Mouse (Mus musculus): ENCODE measurements around the gene Arl4a.
A peak's percentile ranks its signal among the peaks of the same experiment; 100 is the strongest.

Gene Arl4a

GRCm38 (mm10) chr12:39957931-39958671, 79.7 kb downstream of the Arl4a start:
- DNase-seq: no peak

GRCm38 (mm10) chr12:39956396-39956795, 81.4 kb downstream of the Arl4a start:
- peak; percentile 14 for DNase-seq
